Comparison of ENCODE assay signal across 18 mouse cellular contexts in the genomic region with DNA sequence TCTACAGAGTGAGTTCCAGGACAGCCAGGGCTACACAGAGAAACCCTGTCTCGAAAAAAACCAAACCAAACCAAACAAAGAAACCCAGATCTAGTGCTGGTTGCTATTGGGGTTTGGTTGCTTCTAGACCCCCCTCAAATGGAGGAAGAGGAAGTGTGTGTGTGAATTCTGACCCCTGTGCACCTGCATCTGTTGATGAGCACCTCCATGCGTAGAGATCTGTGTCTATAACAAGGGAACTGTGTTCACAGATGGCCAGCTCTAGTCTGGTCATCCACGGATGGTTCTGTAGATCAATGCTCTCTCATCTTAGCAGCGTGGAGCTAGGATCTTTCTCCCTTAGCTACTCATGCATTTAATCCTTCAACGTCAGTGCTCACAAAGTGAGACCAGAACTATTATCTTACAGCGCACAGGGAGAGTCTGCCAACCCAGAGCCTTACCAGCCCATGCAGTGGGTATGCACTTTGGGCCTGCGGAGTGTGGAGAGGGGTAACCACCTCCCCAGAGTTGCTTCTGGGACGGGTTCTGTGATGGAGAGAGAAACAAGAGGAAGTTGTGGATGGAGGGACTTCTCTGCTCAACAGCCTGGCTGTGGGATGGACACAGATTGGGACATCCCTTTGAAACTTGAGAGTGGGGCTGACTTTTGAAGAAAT. TPM values are rescaled to one million over a fixed set of nuclear protein-coding genes. Genes with fewer than 3 reads are reported as not detected.
A peak's percentile ranks its signal among the peaks of the same experiment; 100 is the strongest.
DNase-seq lines count a peak whose midpoint lies in the region; ATAC-seq and TF ChIP-seq lines count a peak whose summit lies in the region.
"Had no signal": no experiment of that assay in that cellular context is flagged by ENCODE, and none has a peak within 500 bp of the region (broad histone marks: within the 10 kb centered on the region; RNA-seq: fewer than 3 reads in every experiment).

No protein-coding gene starts in this region.

- no peak for TF ChIP-seq POLR2A in bone marrow, adult 2 months (IDR thresholded peaks at IDR 0.05; ENCODE audit: borderline replicate concordance, control insufficient read depth, low read depth, low read length)

- no peak for ATAC-seq in kidney, postnatal 0 days (replicated peaks; ENCODE audit: low FRiP score, low read depth)
- ATAC-seq in liver, embryonic 16.5 days (ENCODE audit: low read depth): peak; percentile 27; the same call in 1 of the 2 replicates
- ATAC-seq in stomach, embryonic 16.5 days (ENCODE audit: insufficient read depth, low FRiP score): no peak
- ATAC-seq: forebrain, embryonic 15.5 days; hindbrain, embryonic 16.5 days; midbrain, embryonic 15.5 days had no signal

- 0 out of 2 replicates have a peak overlapping the region, but pooled peaks have one; percentile 6 for H3K27ac ChIP-seq in kidney, postnatal 0 days
- H3K27ac ChIP-seq in bone marrow, adult 2 months (ENCODE audit: control insufficient read depth, insufficient read depth, low read depth, low read length, poor library complexity): peak overlapping the region; percentile 90
- peak overlapping the region; percentile 88 for H3K27ac ChIP-seq in liver, embryonic 16.5 days (ENCODE audit: low read length)
- H3K27ac ChIP-seq in stomach, embryonic 16.5 days (ENCODE audit: low read length): peak overlapping the region; percentile 31; the same call in 1 of the 2 replicates
- H3K27ac ChIP-seq: forebrain, embryonic 15.5 days; macrophage; midbrain, embryonic 15.5 days; stomach, embryonic 15.5 days had no signal

- no peak overlapping the region for H3K9ac ChIP-seq in kidney, postnatal 0 days (ENCODE audit: low read depth, low read length)
- H3K9ac ChIP-seq in liver, embryonic 16.5 days (ENCODE audit: low read depth, low read length): peak overlapping the region; percentile 52
- H3K9ac ChIP-seq in stomach, embryonic 16.5 days (ENCODE audit: low read length): no peak overlapping the region
- H3K9ac ChIP-seq: forebrain, embryonic 15.5 days; midbrain, embryonic 15.5 days; stomach, embryonic 15.5 days had no signal

- DNase-seq in kidney, postnatal 0 days (ENCODE audit: low spot score): no peak
- DNase-seq in kidney, postnatal 25 days: no peak
- no peak for DNase-seq in layer of hippocampus, adult 11-12 months (ENCODE audit: low spot score)
- no peak for DNase-seq in adrenal gland, postnatal 25 days
- DNase-seq: adrenal gland, adult 8-10 months; cerebellum, adult 2 months; heart, adult 18-20 months; layer of hippocampus, adult 9-11 months; right cerebral cortex, postnatal 25 days; thymus, postnatal 25 days had no signal

- no peaks in the 10 kb centered on the region for H3K27me3 ChIP-seq in kidney, postnatal 0 days (ENCODE audit: insufficient read depth, low read length)
- no peaks in the 10 kb centered on the region for H3K27me3 ChIP-seq in liver, embryonic 16.5 days (ENCODE audit: control insufficient read depth, insufficient read depth, low read depth, low read length)
- no peaks in the 10 kb centered on the region for H3K27me3 ChIP-seq in stomach, embryonic 16.5 days (ENCODE audit: control insufficient read depth, insufficient read depth, low read length)
- H3K27me3 ChIP-seq: forebrain, embryonic 15.5 days; midbrain, embryonic 15.5 days; stomach, embryonic 15.5 days had no signal

- no peak overlapping the region for H3K4me2 ChIP-seq in kidney, postnatal 0 days (ENCODE audit: low read length)
- peak overlapping the region; percentile 51 for H3K4me2 ChIP-seq in liver, embryonic 16.5 days (ENCODE audit: low read depth, low read length)
- H3K4me2 ChIP-seq in stomach, embryonic 16.5 days (ENCODE audit: low read depth, low read length): no peak overlapping the region
- H3K4me2 ChIP-seq: forebrain, embryonic 15.5 days; midbrain, embryonic 15.5 days; stomach, embryonic 15.5 days had no signal

- WGBS in kidney, postnatal 0 days: 50% methylated on average over 8 of the region's 8 CpGs
- 40% methylated on average over 8 of the region's 8 CpGs for WGBS in bone marrow, adult 2 months
- 58% methylated on average over 8 of the region's 8 CpGs for WGBS in liver, embryonic 16.5 days (ENCODE audit: insufficient replicate concordance)
- WGBS in stomach, embryonic 16.5 days: 88% methylated on average over 8 of the region's 8 CpGs

- H3K4me1 ChIP-seq in kidney, postnatal 0 days (replicated peaks; ENCODE audit: insufficient read depth, low read length): peaks cover 55% of the 10 kb centered on the region
- H3K4me1 ChIP-seq in bone marrow, adult 2 months (ENCODE audit: control insufficient read depth, insufficient read depth, low read length): peaks cover 25% of the 10 kb centered on the region
- H3K4me1 ChIP-seq in liver, embryonic 16.5 days (ENCODE audit: control insufficient read depth, low read depth, low read length): peaks cover 73% of the 10 kb centered on the region
- peaks cover 58% of the 10 kb centered on the region for H3K4me1 ChIP-seq in stomach, embryonic 16.5 days (ENCODE audit: control insufficient read depth, insufficient read depth, low read length)

- H3K9me3 ChIP-seq in kidney, postnatal 0 days (replicated peaks; ENCODE audit: low read length): no peaks in the 10 kb centered on the region
- no peaks in the 10 kb centered on the region for H3K9me3 ChIP-seq in liver, embryonic 16.5 days (replicated peaks; ENCODE audit: control insufficient read depth, low read length)
- H3K9me3 ChIP-seq in stomach, embryonic 16.5 days (replicated peaks; ENCODE audit: control insufficient read depth, low read length): no peaks in the 10 kb centered on the region
- H3K9me3 ChIP-seq: forebrain, embryonic 15.5 days; midbrain, embryonic 15.5 days; stomach, embryonic 15.5 days had no signal

- no peak for TF ChIP-seq CTCF in kidney, postnatal 0 days (IDR thresholded peaks at IDR 0.05; ENCODE audit: low read depth)
- TF ChIP-seq CTCF in bone marrow, adult 2 months (IDR thresholded peaks at IDR 0.05; ENCODE audit: control insufficient read depth, insufficient read depth, low read length): no peak

- H3K36me3 ChIP-seq in kidney, postnatal 0 days (ENCODE audit: insufficient read depth, low read length): no peaks in the 10 kb centered on the region
- H3K36me3 ChIP-seq in liver, embryonic 16.5 days (ENCODE audit: control insufficient read depth, insufficient read depth): no peaks in the 10 kb centered on the region; the same call in 1 of the 2 replicates
- H3K36me3 ChIP-seq in stomach, embryonic 16.5 days (ENCODE audit: control insufficient read depth, insufficient read depth, low read length): no peaks in the 10 kb centered on the region
- H3K36me3 ChIP-seq: forebrain, embryonic 15.5 days; midbrain, embryonic 15.5 days; stomach, embryonic 15.5 days had no signal

- no peak overlapping the region for H3K4me3 ChIP-seq in kidney, postnatal 0 days (replicated peaks; ENCODE audit: low read depth, low read length)
- H3K4me3 ChIP-seq in bone marrow, adult 2 months (replicated peaks; ENCODE audit: control insufficient read depth, low read depth, low read length): no peak overlapping the region
- H3K4me3 ChIP-seq in liver, embryonic 16.5 days (ENCODE audit: low read depth, low read length): peak overlapping the region; percentile 12
- H3K4me3 ChIP-seq in stomach, embryonic 16.5 days (replicated peaks; ENCODE audit: low read length): no peak overlapping the region
- H3K4me3 ChIP-seq: forebrain, embryonic 15.5 days; midbrain, embryonic 15.5 days; stomach, embryonic 15.5 days had no signal

RNA-seq across cellular contexts. Expression of gene Gramd4, which starts 6.8 kb away (rescaled TPM):
- 13.3 and 13.5 TPM in 2 replicates for polyA plus RNA-seq in kidney, postnatal 0 days (2015; fragmentation: Nextera tagmentation; extraction: Ambion mirVana)
- 14.1 and 20.7 TPM in 2 replicates for polyA plus RNA-seq in bone marrow, adult 2 months (2011; ENCODE audit: insufficient read depth, insufficient read length, low replicate concordance, missing spikeins)
- polyA plus RNA-seq in liver, embryonic 16.5 days (2015; fragmentation: Nextera tagmentation; extraction: Ambion mirVana): 3.4 and 3.5 TPM in 2 replicates
- polyA plus RNA-seq in stomach, embryonic 16.5 days (2015; fragmentation: Nextera tagmentation; extraction: Ambion mirVana): 10.5 and 12.1 TPM in 2 replicates
- total RNA-seq in adrenal gland, postnatal 25 days (2021): 10.1 and 17.4 TPM in 2 replicates

RNA-seq across cellular contexts. Expression of gene Celsr1, which starts 30.7 kb away (rescaled TPM):
- 2.9 TPM in 2 replicates for polyA plus RNA-seq in kidney, postnatal 0 days (2015; fragmentation: Nextera tagmentation; extraction: Ambion mirVana)
- polyA plus RNA-seq in bone marrow, adult 2 months (2011; ENCODE audit: insufficient read depth, insufficient read length, low replicate concordance, missing spikeins): 1.3 and 4.2 TPM in 2 replicates
- polyA plus RNA-seq in liver, embryonic 16.5 days (2015; fragmentation: Nextera tagmentation; extraction: Ambion mirVana): 0.02 and 0.09 TPM in 2 replicates
- 2.6 and 2.7 TPM in 2 replicates for polyA plus RNA-seq in stomach, embryonic 16.5 days (2015; fragmentation: Nextera tagmentation; extraction: Ambion mirVana)
- 6.9 and 8.7 TPM in 2 replicates for total RNA-seq in adrenal gland, postnatal 25 days (2021)
- polyA plus RNA-seq: macrophage had no signal

Comparison
In these comparisons a context has a peak if more than half of its experiments do, and no peak if none do; other contexts are left out.
1. H3K27ac ChIP-seq: peak in every context shown above with its lines; median percentile 90 in bone marrow, adult 2 months; 88 in liver, embryonic 16.5 days; 31 in stomach, embryonic 16.5 days; 6 in kidney, postnatal 0 days.